Mouse (Mus musculus) layer of hippocampus, adult 2 months (tissue): ENCODE measurements around the gene Prtg. TPM values are rescaled to one million over a fixed set of nuclear protein-coding genes. Genes with fewer than 3 reads are reported as not detected.

Experiments used
- DNase-seq, 2 experiments: peaks; one replicate each; pipeline ENCODE4 v3.0.0; 2022; ENCODE audit warnings: low spot score in 2 of 2
- H3K27ac ChIP-seq: fragments of 200-600 bp; 2 replicates; pipeline ENCODE4 v1.8.1; 2022
- H3K4me3 ChIP-seq: fragments of 200-600 bp; 2 replicates; pipeline ENCODE4 v1.8.1; 2022; ENCODE audit warnings: mild to moderate bottlenecking
- CTCF ChIP-seq: fragments of 200-600 bp; conservative IDR thresholded peaks from 2 replicates; pipeline ENCODE4 v1.8.1; 2022; ENCODE audit warnings: antibody characterized with exemption, mild to moderate bottlenecking, moderate library complexity
- total RNA-seq, 2 experiments: library from RNA; stranded (reverse); gene quantifications; 2 replicates each; pipeline ENCODE4 v1.2.3; 2021

The Prtg gene
- total RNA-seq, 2 experiments from 2014 or later: 3.2 to 3.3 TPM

- no peak for TF ChIP-seq CTCF
- H3K27ac ChIP-seq: no peak overlapping the region
- no peak for DNase-seq
Observed at GRCm38 (mm10) chr9:72812594-72813570, 6.2 kb downstream of the Prtg start.

GRCm38 (mm10) chr9:72825511-72825910 is 18.8 kb downstream of the Prtg start:
- no peak overlapping the region for H3K27ac ChIP-seq
- no peak overlapping the region for H3K4me3 ChIP-seq
- TF ChIP-seq CTCF: no peak
- DNase-seq: no peak

More at GRCm38 (mm10) chr9:72812594-72813570, 6.2 kb downstream of the Prtg start:
- H3K4me3 ChIP-seq: no peak overlapping the region

- no peak for DNase-seq
- TF ChIP-seq CTCF: no peak
- Histone ChIP-seq H3K27ac (no peak overlapping the region), H3K4me3 (no peak overlapping the region)
Observed at GRCm38 (mm10) chr9:72825976-72826375, 19.3 kb downstream of the Prtg start.

- peak overlapping the region; percentile 51; the same call in 1 of the 2 replicates for H3K27ac ChIP-seq
- no peak for DNase-seq
- TF ChIP-seq CTCF: peak; percentile 19; the same call in 1 of the 2 replicates
- H3K4me3 ChIP-seq: no peak overlapping the region
Observed at GRCm38 (mm10) chr9:72828616-72829257, 22.1 kb downstream of the Prtg start.

DNA sequence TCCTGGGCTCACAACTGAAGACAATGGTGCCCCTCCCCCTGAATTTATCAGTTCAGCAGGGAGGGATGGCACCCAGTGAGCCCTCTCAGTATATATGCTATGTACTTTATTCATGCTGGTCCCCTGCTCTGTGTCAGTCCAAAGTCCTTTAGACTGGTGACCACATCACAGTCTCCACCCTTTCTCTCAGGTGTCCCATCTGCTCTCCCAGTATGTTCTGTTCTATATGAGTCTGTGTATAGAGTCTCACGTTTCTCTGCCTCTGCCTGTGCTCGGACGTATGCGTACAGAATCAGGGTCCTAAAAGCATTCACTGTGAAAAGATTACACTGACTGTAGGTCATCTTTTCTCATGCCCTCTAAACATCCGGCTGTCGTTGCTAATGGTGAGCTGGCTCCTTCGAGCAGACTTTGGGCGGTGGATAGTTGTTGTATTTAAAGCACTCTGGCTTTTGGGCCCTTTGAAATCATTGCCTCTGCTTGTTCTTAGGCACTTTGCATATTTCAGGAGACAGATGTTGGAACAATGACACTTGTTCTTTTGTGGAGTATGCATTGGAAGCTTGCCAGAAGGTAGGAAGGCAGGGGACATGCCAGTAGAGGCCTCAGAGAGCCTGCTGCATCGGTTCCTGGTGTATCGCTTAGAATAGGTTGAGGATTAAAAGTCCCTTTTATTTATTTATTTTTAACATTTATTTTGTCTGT is 27.5 kb downstream of the Prtg start:
- no peak for TF ChIP-seq CTCF
- Histone ChIP-seq H3K27ac (peak overlapping the region; percentile 63), H3K4me3 (no peak overlapping the region)
- DNase-seq: no peak

DNA sequence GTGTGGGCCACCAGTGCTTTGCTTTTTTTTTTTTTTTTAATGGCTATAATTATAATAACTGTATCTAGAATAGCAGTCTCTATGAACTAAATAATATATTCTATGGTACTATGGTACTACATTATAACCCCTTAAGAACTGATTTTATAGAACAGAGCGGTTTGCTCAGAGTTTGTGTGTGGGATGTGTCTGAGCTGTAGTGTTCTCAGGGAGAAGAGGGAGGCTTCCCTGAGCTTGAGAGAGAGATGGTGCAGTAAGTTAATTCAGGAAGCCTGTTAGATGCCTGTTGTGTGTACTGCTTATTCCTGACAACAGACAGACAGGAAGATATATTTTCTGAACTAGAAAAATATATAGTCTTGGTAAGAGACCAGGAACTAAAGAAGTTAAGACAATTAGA is 28.3 kb downstream of the Prtg start:
- DNase-seq: no peak
- Histone ChIP-seq H3K27ac (no peak overlapping the region; the same call in 1 of the 2 replicates), H3K4me3 (no peak overlapping the region)
- no peak for TF ChIP-seq CTCF

- no peak for DNase-seq
- no peak for TF ChIP-seq CTCF
- Histone ChIP-seq H3K4me3 (no peak overlapping the region), H3K27ac (no peak overlapping the region; the same call in 1 of the 2 replicates)
Observed at GRCm38 (mm10) chr9:72836708-72837495, 30.2 kb downstream of the Prtg start.

GRCm38 (mm10) chr9:72837598-72838160 is 31.0 kb downstream of the Prtg start:
- no peak for DNase-seq
- TF ChIP-seq CTCF: no peak
- Histone ChIP-seq H3K4me3 (no peak overlapping the region), H3K27ac (no peak overlapping the region; the same call in 1 of the 2 replicates)

GRCm38 (mm10) chr9:72838256-72838655 is 31.6 kb downstream of the Prtg start:
- no peak for DNase-seq
- Histone ChIP-seq H3K27ac (no peak overlapping the region; the same call in 1 of the 2 replicates), H3K4me3 (no peak overlapping the region)
- TF ChIP-seq CTCF: no peak

DNA sequence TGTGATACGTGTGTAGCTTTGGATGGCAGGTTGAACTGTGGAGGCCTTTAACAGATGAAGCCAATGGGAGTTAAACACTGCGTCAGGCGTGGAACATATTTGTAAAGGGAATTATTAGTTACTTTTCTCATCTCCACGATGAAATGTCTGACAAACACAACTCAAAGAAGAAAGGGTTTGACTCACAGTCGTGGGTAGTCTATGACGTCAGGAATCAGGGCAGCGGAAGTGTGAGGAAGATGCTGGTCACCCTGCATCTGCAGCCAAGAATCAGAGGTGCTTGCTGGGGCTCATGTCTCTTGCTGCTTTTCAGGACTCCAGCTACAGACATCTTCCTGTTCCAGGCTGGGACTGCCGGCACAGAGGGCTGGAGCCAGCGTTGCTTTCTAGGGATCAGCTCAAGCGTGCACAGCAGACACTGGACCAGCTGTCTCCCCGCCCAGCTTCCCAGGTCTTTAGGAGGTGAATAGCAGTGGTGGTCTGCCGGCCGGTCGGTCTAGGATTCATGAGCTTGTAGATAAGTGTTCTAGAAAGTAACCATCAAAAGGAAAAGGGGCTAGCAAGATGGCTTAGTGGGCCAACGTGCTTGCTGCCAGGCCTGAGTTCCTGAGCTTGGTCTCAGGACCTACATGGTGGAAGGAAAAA is 32.8 kb downstream of the Prtg start:
- no peak for TF ChIP-seq CTCF
- no peak overlapping the region for H3K4me3 ChIP-seq
- no peak for DNase-seq
- H3K27ac ChIP-seq: no peak overlapping the region

DNA sequence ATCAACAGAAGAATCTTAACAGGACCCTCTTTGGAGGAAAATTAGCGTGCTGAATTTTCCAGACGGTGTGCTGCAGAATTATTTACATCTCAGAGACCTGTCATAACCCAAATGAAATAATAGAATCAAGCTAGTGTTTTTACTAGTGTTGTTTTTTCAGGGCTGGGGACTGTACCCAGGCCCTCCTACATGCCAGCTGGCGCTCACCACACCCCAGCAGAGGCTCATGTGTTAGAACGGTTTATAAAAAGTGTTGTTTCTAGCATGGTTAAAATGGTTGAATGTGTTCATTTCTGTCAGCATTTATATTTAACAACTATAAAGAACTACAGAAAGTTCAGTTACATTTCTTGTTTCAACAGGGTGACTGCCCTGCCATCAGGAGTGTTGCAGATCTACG is 37.8 kb downstream of the Prtg start:
- H3K27ac ChIP-seq: peak overlapping the region; percentile 83
- DNase-seq: peak; percentile 61 to 78
- H3K4me3 ChIP-seq: no peak overlapping the region
- TF ChIP-seq CTCF: no peak
